Mouse (Mus musculus): Measurements from ENCODE around the gene Usp54. TPM values are rescaled to one million over a fixed set of nuclear protein-coding genes. Genes with fewer than 3 reads are reported as not detected.

The Usp54 gene
- polyA plus RNA-seq, 1 experiment: 1.9 TPM

DNA sequence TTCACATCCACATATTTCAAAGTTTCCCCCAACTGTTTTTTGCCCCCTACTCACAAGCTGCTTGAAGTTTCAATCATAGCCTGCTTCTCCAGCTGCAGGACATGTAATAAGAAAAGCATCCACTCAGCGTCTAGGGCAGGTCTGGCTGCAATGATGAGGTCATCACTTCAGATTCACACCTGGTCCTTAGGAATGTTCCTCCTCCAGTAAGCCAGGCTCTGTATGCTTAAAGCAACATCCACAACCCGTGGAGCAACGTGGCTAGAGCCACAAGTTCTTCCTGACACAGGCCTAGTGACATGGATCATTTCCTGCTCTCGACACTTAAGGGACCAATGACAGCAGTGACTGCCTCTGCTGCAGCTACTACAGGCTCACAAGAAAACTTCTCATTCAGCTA lies 9.6 kb downstream of the Usp54 start:
- no peak overlapping the region for H3K4me3 ChIP-seq (ENCODE audit: extremely low read depth, insufficient read depth, insufficient read length)

DNA sequence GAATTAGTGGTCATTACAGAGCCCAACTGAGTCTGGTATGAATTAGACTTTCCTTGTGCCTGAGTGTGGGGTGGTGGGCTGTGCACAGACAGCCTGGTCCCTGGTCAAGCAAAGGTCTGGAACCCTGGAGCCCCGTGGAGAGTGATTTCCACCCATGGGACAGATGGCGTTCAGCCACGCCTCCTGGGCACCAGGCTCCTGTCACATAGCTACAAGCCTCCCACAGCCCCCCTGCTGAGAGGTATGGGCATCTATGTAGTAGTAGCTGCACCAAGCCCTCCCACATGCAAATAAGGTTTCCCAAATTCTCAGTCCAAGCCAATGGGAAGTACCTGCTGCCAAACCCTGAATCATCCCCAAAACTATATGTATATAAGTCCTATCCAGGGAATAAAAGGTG lies 13.9 kb downstream of the Usp54 start:
- TF ChIP-seq CTCF (IDR thresholded peaks at IDR 0.05; ENCODE audit: extremely low read depth, insufficient read depth, insufficient read length, insufficient replicate concordance) (no peak), POLR2A (IDR thresholded peaks at IDR 0.05; ENCODE audit: low read depth, low read length) (no peak)
- no peak overlapping the region for H3K4me3 ChIP-seq (ENCODE audit: extremely low read depth, insufficient read depth, insufficient read length)
- WGBS: 90% methylated on average over 3 of the region's 3 CpGs
- H3K36me3 ChIP-seq (ENCODE audit: control insufficient read depth, insufficient read depth, low read length): no peaks in the 10 kb centered on the region
- no peaks in the 10 kb centered on the region for H3K4me1 ChIP-seq (ENCODE audit: control insufficient read depth, insufficient read depth, insufficient read length)
- H3K27me3 ChIP-seq (ENCODE audit: control insufficient read depth, insufficient read depth, low read length): no peaks in the 10 kb centered on the region
- H3K27ac ChIP-seq (ENCODE audit: insufficient read depth, low read length): no peak overlapping the region
- no peak for DNase-seq (ENCODE audit: low read depth in 1 of 2, low spot score in 2 of 2)

More for the DNA sequence above, 9.6 kb downstream of the Usp54 start:
- no peaks in the 10 kb centered on the region for H3K36me3 ChIP-seq (ENCODE audit: control insufficient read depth, insufficient read depth, low read length)
- WGBS: 46% methylated on average over 4 of the region's 4 CpGs
- no peak overlapping the region for H3K27ac ChIP-seq (ENCODE audit: insufficient read depth, low read length)
- no peaks in the 10 kb centered on the region for H3K4me1 ChIP-seq (ENCODE audit: control insufficient read depth, insufficient read depth, insufficient read length)
- no peak for TF ChIP-seq CTCF (IDR thresholded peaks at IDR 0.05; ENCODE audit: extremely low read depth, insufficient read depth, insufficient read length, insufficient replicate concordance)
- TF ChIP-seq POLR2A (IDR thresholded peaks at IDR 0.05; ENCODE audit: low read depth, low read length): no peak
- no peak for DNase-seq (ENCODE audit: low read depth in 1 of 2, low spot score in 2 of 2)
- no peaks in the 10 kb centered on the region for H3K27me3 ChIP-seq (ENCODE audit: control insufficient read depth, insufficient read depth, low read length)

GRCm38 (mm10) chr14:20626447-20626846 lies 14.4 kb downstream of the Usp54 start:
- 79% methylated on average over 2 of the region's 2 CpGs for WGBS
- DNase-seq (ENCODE audit: low read depth in 1 of 2, low spot score in 2 of 2): no peak

DNA sequence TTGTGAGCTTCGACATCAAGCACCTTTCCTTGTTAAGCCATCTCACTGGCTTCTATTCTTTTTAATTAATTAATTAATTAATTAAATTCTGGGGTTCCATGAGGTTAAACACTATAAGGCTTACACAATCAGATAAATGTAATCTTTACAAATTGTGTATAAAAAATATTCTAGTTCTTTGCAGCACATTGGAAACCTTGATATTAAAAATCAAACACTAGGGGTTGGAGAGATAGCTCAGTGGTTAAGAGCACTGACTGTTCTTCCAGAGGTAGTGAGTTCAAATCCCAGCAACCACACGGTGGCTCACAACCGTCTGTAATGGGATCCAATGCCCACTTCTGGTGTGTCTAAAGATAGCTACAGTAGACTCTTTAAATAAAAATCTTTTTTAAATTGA lies 18.0 kb downstream of the Usp54 start:
- TF ChIP-seq CTCF (IDR thresholded peaks at IDR 0.05; ENCODE audit: extremely low read depth, insufficient read depth, insufficient read length, insufficient replicate concordance) (no peak), POLR2A (IDR thresholded peaks at IDR 0.05; ENCODE audit: low read depth, low read length) (no peak)
- WGBS: 93% methylated on average over 3 of the region's 3 CpGs

More at GRCm38 (mm10) chr14:20626447-20626846, 14.4 kb downstream of the Usp54 start:
- no peaks in the 10 kb centered on the region for H3K36me3 ChIP-seq (ENCODE audit: control insufficient read depth, insufficient read depth, low read length)
- TF ChIP-seq CTCF (IDR thresholded peaks at IDR 0.05; ENCODE audit: extremely low read depth, insufficient read depth, insufficient read length, insufficient replicate concordance) (no peak), POLR2A (IDR thresholded peaks at IDR 0.05; ENCODE audit: low read depth, low read length) (no peak)
- no peak overlapping the region for H3K4me3 ChIP-seq (ENCODE audit: extremely low read depth, insufficient read depth, insufficient read length)
- H3K27me3 ChIP-seq (ENCODE audit: control insufficient read depth, insufficient read depth, low read length): no peaks in the 10 kb centered on the region
- H3K27ac ChIP-seq (ENCODE audit: insufficient read depth, low read length): no peak overlapping the region
- no peaks in the 10 kb centered on the region for H3K4me1 ChIP-seq (ENCODE audit: control insufficient read depth, insufficient read depth, insufficient read length)

GRCm38 (mm10) chr14:20622412-20622811 lies 18.5 kb downstream of the Usp54 start:
- Histone ChIP-seq H3K36me3 (ENCODE audit: control insufficient read depth, insufficient read depth, low read length) (no peaks in the 10 kb centered on the region), H3K27ac (ENCODE audit: insufficient read depth, low read length) (no peak overlapping the region), H3K4me1 (ENCODE audit: control insufficient read depth, insufficient read depth, insufficient read length) (peaks cover 4% of the 10 kb centered on the region; the same call in 1 of the 2 replicates), H3K4me3 (ENCODE audit: extremely low read depth, insufficient read depth, insufficient read length) (no peak overlapping the region), H3K27me3 (ENCODE audit: control insufficient read depth, insufficient read depth, low read length) (no peaks in the 10 kb centered on the region)
- 79% methylated on average over 2 of the region's 2 CpGs for WGBS
- no peak for TF ChIP-seq POLR2A (IDR thresholded peaks at IDR 0.05; ENCODE audit: low read depth, low read length)
- no peak for TF ChIP-seq CTCF (IDR thresholded peaks at IDR 0.05; ENCODE audit: extremely low read depth, insufficient read depth, insufficient read length, insufficient replicate concordance)
- no peak for DNase-seq (ENCODE audit: low read depth in 1 of 2, low spot score in 2 of 2)

More for the DNA sequence above, 18.0 kb downstream of the Usp54 start:
- Histone ChIP-seq H3K36me3 (ENCODE audit: control insufficient read depth, insufficient read depth, low read length) (no peaks in the 10 kb centered on the region), H3K27me3 (ENCODE audit: control insufficient read depth, insufficient read depth, low read length) (no peaks in the 10 kb centered on the region), H3K27ac (ENCODE audit: insufficient read depth, low read length) (no peak overlapping the region), H3K4me1 (ENCODE audit: control insufficient read depth, insufficient read depth, insufficient read length) (peaks cover 4% of the 10 kb centered on the region; the same call in 1 of the 2 replicates), H3K4me3 (ENCODE audit: extremely low read depth, insufficient read depth, insufficient read length) (no peak overlapping the region)
- DNase-seq (ENCODE audit: low read depth in 1 of 2, low spot score in 2 of 2): no peak

- Histone ChIP-seq H3K27me3 (ENCODE audit: control insufficient read depth, insufficient read depth, low read length) (no peaks in the 10 kb centered on the region), H3K36me3 (ENCODE audit: control insufficient read depth, insufficient read depth, low read length) (no peaks in the 10 kb centered on the region), H3K27ac (ENCODE audit: insufficient read depth, low read length) (no peak overlapping the region), H3K4me1 (ENCODE audit: control insufficient read depth, insufficient read depth, insufficient read length) (peaks cover 4% of the 10 kb centered on the region; the same call in 1 of the 2 replicates), H3K4me3 (ENCODE audit: extremely low read depth, insufficient read depth, insufficient read length) (no peak overlapping the region)
- TF ChIP-seq CTCF (IDR thresholded peaks at IDR 0.05; ENCODE audit: extremely low read depth, insufficient read depth, insufficient read length, insufficient replicate concordance) (no peak), POLR2A (IDR thresholded peaks at IDR 0.05; ENCODE audit: low read depth, low read length) (no peak)
- WGBS: 87% methylated on average over 2 of the region's 2 CpGs
- no peak for DNase-seq (ENCODE audit: low read depth in 1 of 2, low spot score in 2 of 2)
These were observed 19.0 kb downstream of the Usp54 start for GRCm38 (mm10) chr14:20621903-20622302.

- no peak for TF ChIP-seq POLR2A (IDR thresholded peaks at IDR 0.05; ENCODE audit: low read depth, low read length)
- no peak for TF ChIP-seq CTCF (IDR thresholded peaks at IDR 0.05; ENCODE audit: extremely low read depth, insufficient read depth, insufficient read length, insufficient replicate concordance)
- Histone ChIP-seq H3K4me1 (ENCODE audit: control insufficient read depth, insufficient read depth, insufficient read length) (peaks cover 4% of the 10 kb centered on the region; the same call in 1 of the 2 replicates), H3K36me3 (ENCODE audit: control insufficient read depth, insufficient read depth, low read length) (no peaks in the 10 kb centered on the region), H3K27ac (ENCODE audit: insufficient read depth, low read length) (no peak overlapping the region), H3K27me3 (ENCODE audit: control insufficient read depth, insufficient read depth, low read length) (no peaks in the 10 kb centered on the region), H3K4me3 (ENCODE audit: extremely low read depth, insufficient read depth, insufficient read length) (no peak overlapping the region)
- no peak for DNase-seq (ENCODE audit: low read depth in 1 of 2, low spot score in 2 of 2)
These were observed 21.7 kb downstream of the Usp54 start for GRCm38 (mm10) chr14:20619131-20619530.

Data from spleen, adult 2 months (tissue).